Mouse (Mus musculus): ENCODE measurements around the gene Ncor1. TPM values are rescaled to one million over a fixed set of nuclear protein-coding genes. Genes with fewer than 3 reads are reported as not detected.

The Ncor1 gene
- polyA plus RNA-seq, 1 experiment, result 214 TPM

GRCm38 (mm10) chr11:62456483-62457172 is 1.7 kb downstream of the Ncor1 start:
- Histone ChIP-seq H3K36me3 (ENCODE audit: control insufficient read depth, insufficient read depth, low read length) (no peaks in the 10 kb centered on the region), H3K4me1 (replicated peaks; ENCODE audit: control insufficient read depth, insufficient read depth, low read length) (peaks cover 3% of the 10 kb centered on the region), H3K27ac (ENCODE audit: control insufficient read depth, insufficient read depth, low read length) (peak overlapping the region; percentile 87), H3K4me3 (ENCODE audit: control insufficient read depth, insufficient read depth, low read length) (peak overlapping the region; percentile 94), H3K27me3 (ENCODE audit: control insufficient read depth, insufficient read depth, low read length) (no peaks in the 10 kb centered on the region)
- under 1% methylated on average over 42 of the region's 42 CpGs for WGBS
- TF ChIP-seq POLR2A (IDR thresholded peaks at IDR 0.05; ENCODE audit: control insufficient read depth, extremely low read depth, insufficient read depth, low read length, poor library complexity) (no peak), CTCF (IDR thresholded peaks at IDR 0.05; ENCODE audit: borderline replicate concordance, control insufficient read depth, extremely low read depth, insufficient read depth, low read length, poor library complexity) (0 out of 2 replicates have a peak, but pooled peaks have one; percentile 15)
- DNase-seq, result peak; percentile 56

GRCm38 (mm10) chr11:62456021-62456482 is 2.3 kb downstream of the Ncor1 start:
- Histone ChIP-seq H3K4me3 (ENCODE audit: control insufficient read depth, insufficient read depth, low read length) (no peak overlapping the region; the same call in 1 of the 2 replicates), H3K27me3 (ENCODE audit: control insufficient read depth, insufficient read depth, low read length) (no peaks in the 10 kb centered on the region), H3K27ac (ENCODE audit: control insufficient read depth, insufficient read depth, low read length) (peak overlapping the region; percentile 87; the same call in 1 of the 2 replicates), H3K36me3 (ENCODE audit: control insufficient read depth, insufficient read depth, low read length) (no peaks in the 10 kb centered on the region), H3K4me1 (replicated peaks; ENCODE audit: control insufficient read depth, insufficient read depth, low read length) (peaks cover 3% of the 10 kb centered on the region)
- no peak for DNase-seq
- 6% methylated on average over 3 of the region's 3 CpGs for WGBS
- TF ChIP-seq POLR2A (IDR thresholded peaks at IDR 0.05; ENCODE audit: control insufficient read depth, extremely low read depth, insufficient read depth, low read length, poor library complexity) (no peak), CTCF (IDR thresholded peaks at IDR 0.05; ENCODE audit: borderline replicate concordance, control insufficient read depth, extremely low read depth, insufficient read depth, low read length, poor library complexity) (no peak)

- Histone ChIP-seq H3K4me3 (ENCODE audit: control insufficient read depth, insufficient read depth, low read length) (no peak overlapping the region), H3K27me3 (ENCODE audit: control insufficient read depth, insufficient read depth, low read length) (no peaks in the 10 kb centered on the region), H3K27ac (ENCODE audit: control insufficient read depth, insufficient read depth, low read length) (no peak overlapping the region), H3K36me3 (ENCODE audit: control insufficient read depth, insufficient read depth, low read length) (no peaks in the 10 kb centered on the region), H3K4me1 (replicated peaks; ENCODE audit: control insufficient read depth, insufficient read depth, low read length) (peaks cover 3% of the 10 kb centered on the region)
- no peak for DNase-seq
- TF ChIP-seq CTCF (IDR thresholded peaks at IDR 0.05; ENCODE audit: borderline replicate concordance, control insufficient read depth, extremely low read depth, insufficient read depth, low read length, poor library complexity), result no peak
- TF ChIP-seq POLR2A (IDR thresholded peaks at IDR 0.05; ENCODE audit: control insufficient read depth, extremely low read depth, insufficient read depth, low read length, poor library complexity), result no peak
- 60% methylated on average over 1 of the region's 1 CpGs for WGBS
Observed at GRCm38 (mm10) chr11:62455193-62455592, 3.1 kb downstream of the Ncor1 start.

- peaks cover 3% of the 10 kb centered on the region for H3K4me1 ChIP-seq (replicated peaks; ENCODE audit: control insufficient read depth, insufficient read depth, low read length)
- H3K27ac ChIP-seq (ENCODE audit: control insufficient read depth, insufficient read depth, low read length), result no peak overlapping the region
- H3K36me3 ChIP-seq (ENCODE audit: control insufficient read depth, insufficient read depth, low read length), result peaks cover 12% of the 10 kb centered on the region
- H3K4me3 ChIP-seq (ENCODE audit: control insufficient read depth, insufficient read depth, low read length), result no peak overlapping the region
- WGBS, result 93% methylated on average over 6 of the region's 6 CpGs
- TF ChIP-seq POLR2A (IDR thresholded peaks at IDR 0.05; ENCODE audit: control insufficient read depth, extremely low read depth, insufficient read depth, low read length, poor library complexity) (no peak), CTCF (IDR thresholded peaks at IDR 0.05; ENCODE audit: borderline replicate concordance, control insufficient read depth, extremely low read depth, insufficient read depth, low read length, poor library complexity) (no peak)
- no peak for DNase-seq
- no peaks in the 10 kb centered on the region for H3K27me3 ChIP-seq (ENCODE audit: control insufficient read depth, insufficient read depth, low read length)
Observed at GRCm38 (mm10) chr11:62448971-62449370, 9.4 kb downstream of the Ncor1 start.

GRCm38 (mm10) chr11:62445799-62446198 is 12.5 kb downstream of the Ncor1 start:
- Histone ChIP-seq H3K27me3 (ENCODE audit: control insufficient read depth, insufficient read depth, low read length) (no peaks in the 10 kb centered on the region), H3K4me1 (replicated peaks; ENCODE audit: control insufficient read depth, insufficient read depth, low read length) (no peaks in the 10 kb centered on the region), H3K27ac (ENCODE audit: control insufficient read depth, insufficient read depth, low read length) (no peak overlapping the region), H3K36me3 (ENCODE audit: control insufficient read depth, insufficient read depth, low read length) (peaks cover 17% of the 10 kb centered on the region), H3K4me3 (ENCODE audit: control insufficient read depth, insufficient read depth, low read length) (no peak overlapping the region)
- WGBS, result 86% methylated on average over 3 of the region's 3 CpGs
- DNase-seq, result no peak
- TF ChIP-seq CTCF (IDR thresholded peaks at IDR 0.05; ENCODE audit: borderline replicate concordance, control insufficient read depth, extremely low read depth, insufficient read depth, low read length, poor library complexity), result no peak

GRCm38 (mm10) chr11:62440670-62441315 is 17.5 kb downstream of the Ncor1 start:
- no peaks in the 10 kb centered on the region for H3K27me3 ChIP-seq (ENCODE audit: control insufficient read depth, insufficient read depth, low read length)
- H3K36me3 ChIP-seq (ENCODE audit: control insufficient read depth, insufficient read depth, low read length), result peaks cover 21% of the 10 kb centered on the region
- H3K4me3 ChIP-seq (ENCODE audit: control insufficient read depth, insufficient read depth, low read length), result no peak overlapping the region
- WGBS, result 95% methylated on average over 9 of the region's 9 CpGs
- H3K4me1 ChIP-seq (replicated peaks; ENCODE audit: control insufficient read depth, insufficient read depth, low read length), result no peaks in the 10 kb centered on the region
- TF ChIP-seq CTCF (IDR thresholded peaks at IDR 0.05; ENCODE audit: borderline replicate concordance, control insufficient read depth, extremely low read depth, insufficient read depth, low read length, poor library complexity) (no peak), POLR2A (IDR thresholded peaks at IDR 0.05; ENCODE audit: control insufficient read depth, extremely low read depth, insufficient read depth, low read length, poor library complexity) (no peak)
- no peak for DNase-seq
- no peak overlapping the region for H3K27ac ChIP-seq (ENCODE audit: control insufficient read depth, insufficient read depth, low read length)
